Comparison of ENCODE assay signal across 1 mouse cellular context in the genomic region with DNA sequence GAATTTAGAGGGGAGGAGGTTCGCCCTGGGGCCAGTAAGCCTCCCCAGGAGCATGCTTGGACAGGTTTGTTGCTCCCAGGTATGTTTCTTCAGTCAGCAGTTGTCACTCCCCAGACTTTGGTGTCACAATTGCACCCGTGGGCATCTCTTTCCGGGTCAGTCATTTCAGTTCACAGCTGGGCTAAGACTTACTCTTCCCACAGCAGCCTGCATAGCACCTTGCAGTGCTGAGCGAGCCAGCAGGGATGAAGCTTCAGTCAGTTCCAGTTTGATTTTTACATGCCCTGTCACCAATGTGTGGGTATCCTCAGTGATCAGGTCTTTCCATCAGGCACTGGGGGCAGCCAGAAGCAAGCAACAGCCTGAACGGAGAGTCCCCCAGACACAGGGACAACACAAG.
A peak's percentile ranks its signal among the peaks of the same experiment; 100 is the strongest.
TF ChIP-seq lines count a peak whose summit lies in the region.

No protein-coding gene starts in this region.

TF ChIP-seq in CH12.LX, 34 proteins besides CTCF, POLR2A, EP300 and RAD21:
- TF ChIP-seq MXI1 (IDR thresholded peaks at IDR 0.05; ENCODE audit: low read depth, low read length) (no peak), JUND (conservative IDR thresholded peaks at IDR 0.05; ENCODE audit: low read depth, low read length) (no peak), MAFK (IDR thresholded peaks at IDR 0.05; ENCODE audit: insufficient replicate concordance, low read length) (no peak), HCFC1 (IDR thresholded peaks at IDR 0.05; ENCODE audit: low read depth, low read length) (no peak), MAX (IDR thresholded peaks at IDR 0.05; ENCODE audit: low read length) (no peak), TCF12 (IDR thresholded peaks at IDR 0.05; ENCODE audit: low read depth, low read length) (no peak), SMC3 (IDR thresholded peaks at IDR 0.05; ENCODE audit: low read depth, low read length) (no peak), CHD2 (IDR thresholded peaks at IDR 0.05; ENCODE audit: low read length) (0 out of 2 replicates have a peak, but pooled peaks have one; percentile 14), MYC (IDR thresholded peaks at IDR 0.05; ENCODE audit: low read depth, low read length) (no peak)
